Mouse (Mus musculus) hindbrain, postnatal 0 days (tissue): Measurements from ENCODE around the gene Lcn10. TPM values are rescaled to one million over a fixed set of nuclear protein-coding genes. Genes with fewer than 3 reads are reported as not detected.
"Not testable (repeated sequence)": the region's sequence is repeated elsewhere in the genome, so short reads cannot be mapped to it uniquely, and the experiment has no call there.

Source experiments
- ATAC-seq: fragments of 200-750 bp; cut with Nextera tagmentation; 2 replicates; pipeline ENCODE4 v1.8.0; 2017; ENCODE audit warnings: mild to moderate bottlenecking, moderate TSS enrichment, moderate library complexity
- DNase-seq: peaks from one replicate; pipeline ENCODE4 v3.0.0-alpha.2; 2015; ENCODE audit warnings: low spot score
- H3K27ac ChIP-seq: fragments of 300-500 bp; sonication (generic); 2 replicates; pipeline ENCODE4 v1.5.1; 2014; ENCODE audit warnings: mild to moderate bottlenecking
- H3K27me3 ChIP-seq: fragments of 300-500 bp; sonication (generic); 2 replicates; pipeline ENCODE4 v1.6.1; 2014; ENCODE audit warnings: low read length, mixed read lengths; ENCODE audit not compliant: insufficient read depth
- H3K36me3 ChIP-seq: fragments of 300-500 bp; sonication (generic); 2 replicates; pipeline ENCODE4 v1.6.1; 2014; ENCODE audit warnings: low read length, mixed read lengths; ENCODE audit not compliant: insufficient read depth
- H3K4me1 ChIP-seq: fragments of 300-500 bp; sonication (generic); 2 replicates; pipeline ENCODE4 v1.6.1; 2014; ENCODE audit warnings: antibody characterized with exemption, low read length, mixed read lengths; ENCODE audit not compliant: insufficient read depth
- H3K4me2 ChIP-seq: fragments of 300-500 bp; sonication (generic); 2 replicates; pipeline ENCODE4 v1.6.1; 2014; ENCODE audit warnings: low read depth, mild to moderate bottlenecking, low read length, moderate library complexity, mixed read lengths
- H3K4me3 ChIP-seq: fragments of 300-500 bp; sonication (generic); 2 replicates; pipeline ENCODE4 v1.5.1; 2014; ENCODE audit warnings: low read length
- H3K9ac ChIP-seq: fragments of 300-500 bp; sonication (generic); replicated peaks from 2 replicates; pipeline ENCODE4 v1.6.1; 2014; ENCODE audit warnings: mild to moderate bottlenecking, low read length, moderate library complexity, mixed read lengths
- H3K9me3 ChIP-seq: fragments of 300-500 bp; sonication (generic); 2 replicates; pipeline ENCODE4 v1.6.1; 2016; ENCODE audit warnings: low read length, mixed read lengths
- CTCF ChIP-seq: IDR thresholded peaks from 2 replicates; pipeline ENCODE4 v1.5.1; 2016; ENCODE audit warnings: antibody characterized with exemption, control low read depth, low read depth
- WGBS: fragments of 180-500 bp; shearing (Covaris S2); extraction: QIAGEN DNeasy Blood & Tissue Kit; methylation state at CpG from one replicate; pipeline ENCODE4 v1.1.7; 2014; 5-methylcytosine and 5-hydroxymethylcytosine counted together
- polyA plus RNA-seq: library from polyadenylated mRNA; unstranded; fragments of >200 nt; fragmentation: Nextera tagmentation; extraction: Ambion mirVana; gene quantifications from 2 replicates; pipeline ENCODE4 v1.2.1, GENCODE M21; 2015
- total RNA-seq: library from RNA; depleted of rRNA; stranded (reverse); fragments of >200 nt; gene quantifications from 2 replicates; pipeline ENCODE4 v1.2.3, GENCODE M21; 2014

The Lcn10 gene
- total and polyA plus RNA-seq, 2 experiments from 2014 or later, result not detected

DNA sequence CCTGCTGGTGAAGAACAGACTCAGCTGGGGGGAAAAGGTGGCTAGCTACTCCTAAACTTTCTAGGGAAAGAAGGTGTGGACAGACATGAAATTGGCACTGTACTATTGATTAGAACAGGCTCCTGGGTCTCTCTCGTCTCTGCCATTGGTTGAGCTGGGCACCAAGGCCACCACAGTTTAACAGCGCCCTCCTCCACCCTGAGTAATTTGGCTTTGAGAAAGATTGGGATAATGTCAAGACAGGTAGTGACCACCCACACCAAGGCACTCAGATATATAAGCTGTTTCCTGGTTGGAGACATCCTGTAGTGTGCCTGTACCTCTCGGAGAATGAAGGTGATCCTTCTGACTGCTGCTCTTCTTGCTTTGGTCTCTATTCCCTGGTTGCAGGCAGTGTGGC, 6.0 kb upstream of the Lcn10 start, which contains the start of gene Lcn6:
Lcn6 (plus strand) TSS at position 301 of the 400 bp plus-strand sequence.
- 89% methylated on average over 3 of the region's 3 CpGs for WGBS
- ATAC-seq, result no peak
- Histone ChIP-seq H3K9me3 (no peaks in the 10 kb centered on the region), H3K4me2 (no peak within 1 kb of the TSS), H3K27me3 (no peaks in the 10 kb centered on the region), H3K9ac (no peak within 1 kb of the TSS), H3K27ac (no peak within 1 kb of the TSS), H3K4me1 (no peaks in the 10 kb centered on the region), H3K4me3 (no peak within 1 kb of the TSS), H3K36me3 (no peaks in the 10 kb centered on the region)
- TF ChIP-seq CTCF, result no peak
- no peak for DNase-seq

DNA sequence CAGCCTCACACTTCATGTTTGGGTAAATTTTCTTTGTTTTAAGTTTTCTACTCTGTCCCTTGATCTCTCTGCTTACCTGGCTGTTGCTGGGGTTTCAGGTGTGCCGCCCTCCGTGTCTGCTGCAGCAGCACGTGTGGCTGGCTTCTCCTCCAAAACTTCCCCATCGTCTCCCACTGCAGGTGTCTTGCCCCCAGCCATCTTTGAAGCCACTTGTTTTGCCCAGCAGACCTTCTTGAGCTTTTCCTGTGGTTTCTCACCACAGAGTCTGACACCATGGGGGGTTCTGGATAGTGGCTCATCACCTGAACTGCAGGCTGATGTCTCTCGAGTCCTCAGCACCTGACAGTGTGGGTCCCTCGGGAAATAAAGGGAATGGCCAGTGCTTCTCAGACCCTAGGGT, 3.0 kb upstream of the Lcn10 start:
- TF ChIP-seq CTCF, result no peak

DNA sequence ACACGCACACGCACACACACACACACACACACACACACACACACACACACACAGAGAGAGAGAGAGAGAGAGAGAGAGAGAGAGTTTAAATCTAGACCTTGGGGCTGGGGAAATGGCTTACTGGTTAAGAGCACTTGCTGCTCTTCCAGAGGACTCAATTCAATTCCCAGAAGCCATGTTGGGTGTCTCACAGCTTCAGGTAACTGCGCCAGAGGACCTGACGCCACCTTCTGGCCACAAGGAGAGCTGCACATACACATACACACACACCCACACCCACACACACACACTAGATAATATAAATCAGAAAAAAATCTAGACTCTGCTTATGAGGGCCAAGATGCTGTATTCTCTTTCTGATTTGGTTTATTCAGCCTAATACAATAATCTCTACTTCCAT, 4.4 kb downstream of the Lcn10 start:
- no peaks in the 10 kb centered on the region for H3K4me1 ChIP-seq
- no peak for DNase-seq
- no peaks in the 10 kb centered on the region for H3K36me3 ChIP-seq
- TF ChIP-seq CTCF, result 0 out of 2 replicates have a peak, but pooled peaks have one; percentile 5
- H3K27ac ChIP-seq, result no peak overlapping the region
- no peak overlapping the region for H3K4me2 ChIP-seq
- no peak overlapping the region for H3K4me3 ChIP-seq
- H3K9me3 ChIP-seq, result no peaks in the 10 kb centered on the region
- 49% methylated on average over 4 of the region's 4 CpGs for WGBS
- H3K9ac ChIP-seq, result no peak overlapping the region
- H3K27me3 ChIP-seq, result no peaks in the 10 kb centered on the region
- no peak for ATAC-seq

More for the DNA sequence above, 3.0 kb upstream of the Lcn10 start:
- Histone ChIP-seq H3K4me2 (no peak overlapping the region), H3K9ac (no peak overlapping the region), H3K9me3 (no peaks in the 10 kb centered on the region), H3K36me3 (no peaks in the 10 kb centered on the region), H3K27me3 (no peaks in the 10 kb centered on the region), H3K4me3 (no peak overlapping the region), H3K4me1 (no peaks in the 10 kb centered on the region), H3K27ac (no peak overlapping the region)
- DNase-seq, result no peak
- WGBS, result 86% methylated on average over 6 of the region's 6 CpGs
- ATAC-seq, result no peak

DNA sequence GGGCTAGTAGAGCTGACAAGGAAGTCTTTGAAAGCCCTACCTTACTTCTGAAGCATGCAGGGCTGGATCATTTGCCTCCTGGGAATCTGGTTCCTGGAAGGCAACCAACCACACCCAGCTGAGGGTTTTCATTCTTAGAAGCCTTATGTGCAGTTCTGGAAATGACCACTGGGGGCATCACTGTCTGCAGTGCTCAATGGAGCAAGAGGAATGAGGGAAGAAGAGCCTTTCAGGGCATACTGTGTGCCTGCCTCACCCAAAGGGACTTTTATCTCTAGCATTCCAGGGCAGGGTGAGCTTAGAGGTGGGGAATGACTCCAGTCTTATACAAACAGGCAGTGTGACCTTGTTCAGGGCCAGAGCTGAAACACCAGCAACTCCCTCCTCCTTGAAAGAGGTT, 12.1 kb downstream of the Lcn10 start:
- no peak overlapping the region for H3K27ac ChIP-seq
- H3K4me3 ChIP-seq, result no peak overlapping the region
- H3K36me3 ChIP-seq, result no peaks in the 10 kb centered on the region
- no peak overlapping the region for H3K4me2 ChIP-seq
- H3K4me1 ChIP-seq, result no peaks in the 10 kb centered on the region
- H3K27me3 ChIP-seq, result no peaks in the 10 kb centered on the region
- H3K9me3 ChIP-seq, result no peaks in the 10 kb centered on the region
- peak; percentile 79 for DNase-seq
- H3K9ac ChIP-seq, result no peak overlapping the region
- TF ChIP-seq CTCF, result peak; percentile 87
- no peak for ATAC-seq

DNA sequence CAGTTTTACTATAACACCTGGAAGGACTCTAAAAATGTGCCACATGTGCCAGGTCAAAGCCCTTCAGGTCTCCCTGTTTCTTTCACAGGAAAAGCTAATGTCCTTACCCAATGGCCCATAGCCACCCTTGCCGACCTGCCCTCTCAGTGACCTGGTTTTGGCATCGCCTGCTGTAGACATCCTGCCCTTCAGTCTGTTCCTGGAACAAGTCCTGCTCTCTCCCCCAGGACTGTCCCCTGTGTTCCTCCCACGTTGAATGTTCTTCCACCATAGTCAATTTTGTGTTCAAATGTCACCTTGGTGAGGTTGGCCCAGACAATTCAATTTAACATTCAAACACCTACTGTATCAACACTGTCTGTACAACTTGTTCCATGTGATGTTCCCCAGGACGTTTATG, 14.4 kb downstream of the Lcn10 start:
- no peak overlapping the region for H3K27ac ChIP-seq
- no peak for DNase-seq
- no peak for ATAC-seq

DNA sequence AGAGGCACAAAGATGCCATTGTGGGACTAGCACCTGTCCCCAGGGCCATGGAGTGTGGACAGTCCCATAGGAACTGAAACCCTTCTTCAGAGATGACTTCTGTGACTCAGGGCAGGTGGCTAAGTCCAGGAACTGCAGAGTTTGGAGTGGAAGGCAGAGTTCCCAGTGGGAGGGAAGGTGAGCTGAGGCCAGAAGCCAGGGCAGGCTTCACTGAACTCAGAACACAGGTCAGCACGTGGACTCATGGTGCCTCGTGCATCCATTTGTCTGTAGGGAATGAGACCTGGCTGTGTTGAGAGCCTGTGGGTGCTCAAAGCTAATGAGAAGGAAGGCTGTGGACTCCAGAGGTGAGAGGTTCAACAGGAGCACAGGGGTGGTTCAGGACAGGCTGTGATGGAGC, 16.2 kb downstream of the Lcn10 start:
- no peaks in the 10 kb centered on the region for H3K4me1 ChIP-seq
- no peak overlapping the region for H3K27ac ChIP-seq
- no peaks in the 10 kb centered on the region for H3K36me3 ChIP-seq
- ATAC-seq, result no peak
- H3K4me3 ChIP-seq, result no peak overlapping the region
- H3K4me2 ChIP-seq, result no peak overlapping the region
- no peak overlapping the region for H3K9ac ChIP-seq
- TF ChIP-seq CTCF, result no peak
- WGBS, result 89% methylated on average over 2 of the region's 2 CpGs
- DNase-seq, result no peak
- no peaks in the 10 kb centered on the region for H3K27me3 ChIP-seq
- no peaks in the 10 kb centered on the region for H3K9me3 ChIP-seq

More for the DNA sequence above, 14.4 kb downstream of the Lcn10 start:
- H3K9ac ChIP-seq, result no peak overlapping the region
- no peaks in the 10 kb centered on the region for H3K4me1 ChIP-seq
- no peak for TF ChIP-seq CTCF
- H3K27me3 ChIP-seq, result no peaks in the 10 kb centered on the region
- no peak overlapping the region for H3K4me2 ChIP-seq
- H3K9me3 ChIP-seq, result no peaks in the 10 kb centered on the region
- no peak overlapping the region for H3K4me3 ChIP-seq
- H3K36me3 ChIP-seq, result no peaks in the 10 kb centered on the region
- 62% methylated on average over 4 of the region's 4 CpGs for WGBS

DNA sequence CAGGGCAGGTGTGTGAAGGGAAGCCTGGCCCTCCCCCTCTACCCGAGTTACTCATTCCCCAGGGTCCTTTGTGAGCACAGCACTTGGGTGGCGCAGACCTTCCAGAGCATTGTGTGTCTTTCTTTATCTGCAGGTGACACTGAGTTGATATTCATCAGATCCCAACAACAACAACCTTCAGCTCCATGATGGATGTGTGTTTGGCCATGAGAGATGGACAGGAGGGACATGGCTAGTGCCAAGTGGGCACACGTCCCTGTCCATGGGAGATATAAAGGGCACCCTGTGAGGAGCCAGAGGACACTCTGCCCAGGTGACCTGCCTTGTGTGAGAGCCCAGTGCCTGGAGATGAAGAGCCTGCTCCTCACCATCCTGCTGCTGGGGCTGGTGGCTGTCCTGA, 17.2 kb downstream of the Lcn10 start, which contains the start of gene Obp2a:
Obp2a (plus strand) TSS at position 301 of the 400 bp plus-strand sequence.
- not testable (repeated sequence) for ATAC-seq, H3K36me3 ChIP-seq

More for the DNA sequence above, 17.2 kb downstream of the Lcn10 start, which contains the start of gene Obp2a:
- 77% methylated on average over 2 of the region's 3 CpGs for WGBS
- H3K4me3 ChIP-seq, DNase-seq, H3K4me1 ChIP-seq, H3K9me3 ChIP-seq, H3K27me3 ChIP-seq, H3K27ac ChIP-seq, H3K9ac ChIP-seq, H3K4me2 ChIP-seq: not testable (repeated sequence)
